Mouse (Mus musculus): ENCODE results near the gene Slc25a17.

Gene Slc25a17

GRCm38 (mm10) chr15:81360345-81361021 is at the start of gene Slc25a17:
Gene Slc25a17 (minus strand): TSS chr15:81360812.
- DNase-seq (ENCODE audit: low read depth, low spot score) = peak; percentile 93

- DNase-seq (ENCODE audit: low read depth, low spot score) = no peak
Observed at GRCm38 (mm10) chr15:81408199-81408598, 47.6 kb upstream of the Slc25a17 start, which contains the start of gene Dnajb7. Gene Dnajb7 (minus strand): TSS chr15:81408299.

- no peak for DNase-seq (ENCODE audit: low read depth, low spot score)
Observed at GRCm38 (mm10) chr15:81405008-81405407, 44.4 kb upstream of the Slc25a17 start.

- peak; percentile 90 for DNase-seq (ENCODE audit: low read depth, low spot score)
Observed at GRCm38 (mm10) chr15:81399638-81400315, 39.2 kb upstream of the Slc25a17 start, which contains the start of the genes St13 and Xpnpep3. Gene St13 (minus strand): TSS chr15:81400077. Gene Xpnpep3 (plus strand): TSS chr15:81400138.

GRCm38 (mm10) chr15:81399297-81399637 is 38.7 kb upstream of the Slc25a17 start:
- no peak for DNase-seq (ENCODE audit: low read depth, low spot score)

- DNase-seq (ENCODE audit: low read depth, low spot score) = no peak
Observed at GRCm38 (mm10) chr15:81398189-81398588, 37.6 kb upstream of the Slc25a17 start.

GRCm38 (mm10) chr15:81394211-81394915 is 33.8 kb upstream of the Slc25a17 start:
- DNase-seq (ENCODE audit: low read depth, low spot score) = no peak

- DNase-seq (ENCODE audit: low read depth, low spot score) = no peak
Observed at GRCm38 (mm10) chr15:81392997-81393396, 32.4 kb upstream of the Slc25a17 start.

- DNase-seq (ENCODE audit: low read depth, low spot score) = no peak
Observed at GRCm38 (mm10) chr15:81386327-81386726, 25.7 kb upstream of the Slc25a17 start.

GRCm38 (mm10) chr15:81378845-81379244 is 18.2 kb upstream of the Slc25a17 start:
- no peak for DNase-seq (ENCODE audit: low read depth, low spot score)

- DNase-seq (ENCODE audit: low read depth, low spot score) = no peak
Observed at GRCm38 (mm10) chr15:81374621-81375020, 14.0 kb upstream of the Slc25a17 start.

- no peak for DNase-seq (ENCODE audit: low read depth, low spot score)
Observed at GRCm38 (mm10) chr15:81370356-81370755, 9.7 kb upstream of the Slc25a17 start.

- no peak for DNase-seq (ENCODE audit: low read depth, low spot score)
Observed at GRCm38 (mm10) chr15:81368601-81369000, 8.0 kb upstream of the Slc25a17 start.

GRCm38 (mm10) chr15:81366241-81366640 is 5.6 kb upstream of the Slc25a17 start:
- no peak for DNase-seq (ENCODE audit: low read depth, low spot score)

GRCm38 (mm10) chr15:81365246-81365645 is 4.6 kb upstream of the Slc25a17 start:
- DNase-seq (ENCODE audit: low read depth, low spot score) = no peak

- DNase-seq (ENCODE audit: low read depth, low spot score) = no peak
Observed at GRCm38 (mm10) chr15:81364271-81364670, 3.7 kb upstream of the Slc25a17 start.

- DNase-seq (ENCODE audit: low read depth, low spot score) = no peak
Observed at GRCm38 (mm10) chr15:81362501-81362900, 1.9 kb upstream of the Slc25a17 start.

GRCm38 (mm10) chr15:81361417-81362015 is 904 bp upstream of the Slc25a17 start:
- DNase-seq (ENCODE audit: low read depth, low spot score) = no peak

GRCm38 (mm10) chr15:81361022-81361404 is 401 bp upstream of the Slc25a17 start:
- DNase-seq (ENCODE audit: low read depth, low spot score) = no peak

- no peak for DNase-seq (ENCODE audit: low read depth, low spot score)
Observed at GRCm38 (mm10) chr15:81359421-81359820, 1.2 kb downstream of the Slc25a17 start.

GRCm38 (mm10) chr15:81358943-81359342 is 1.7 kb downstream of the Slc25a17 start:
- DNase-seq (ENCODE audit: low read depth, low spot score) = no peak

GRCm38 (mm10) chr15:81356946-81357345 is 3.7 kb downstream of the Slc25a17 start:
- DNase-seq (ENCODE audit: low read depth, low spot score) = no peak

Data from embryo, embryonic 11.5 days (tissue).